Mouse (Mus musculus): ENCODE results near the gene Ap5z1.
A peak's percentile ranks its signal among the peaks of the same experiment; 100 is the strongest.

Ap5z1 gene

DNA sequence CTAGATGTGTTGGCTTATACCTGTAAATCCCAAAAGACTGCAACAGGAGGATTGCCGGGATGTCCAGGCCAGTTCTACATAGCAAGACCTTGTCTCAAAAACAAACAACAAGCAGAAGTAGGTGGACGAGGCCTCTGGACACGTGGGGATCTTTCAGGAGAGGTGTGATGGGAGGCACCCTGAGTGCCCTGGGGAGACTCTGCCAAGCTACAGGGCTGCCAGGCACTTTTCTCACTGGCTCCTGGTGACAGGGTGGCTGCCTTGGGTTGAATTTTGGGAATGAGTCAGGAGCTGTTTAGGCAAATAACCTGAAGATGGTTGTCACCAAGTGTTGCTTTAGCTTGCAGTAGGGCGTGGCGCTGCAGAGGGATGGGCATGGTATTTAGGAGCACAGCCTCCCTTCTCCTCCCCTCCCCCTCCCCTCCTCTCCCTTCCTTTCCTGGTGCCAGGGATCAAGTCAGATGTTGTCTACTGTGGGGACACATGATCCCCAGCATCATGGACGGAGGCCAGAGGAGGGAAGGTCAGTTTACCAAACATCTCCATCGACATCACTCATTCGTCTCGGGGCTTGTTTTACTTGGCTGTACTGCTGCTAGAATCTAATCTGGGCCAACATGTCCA lies 31.8 kb upstream of the Ap5z1 start:
- TF ChIP-seq CTCF (conservative IDR thresholded peaks at IDR 0.05; ENCODE audit: low read length) (no peak), NANOG (IDR thresholded peaks at IDR 0.05; ENCODE audit: borderline replicate concordance, low read length) (no peak)
- Histone ChIP-seq H3K4me3 (replicated peaks; ENCODE audit: low read length) (peak overlapping the region; percentile 41; the same call in 1 of the 2 replicates), H3K27me3 (ENCODE audit: insufficient read depth, low read length) (no peaks in the 10 kb centered on the region), H3K4me1 (replicated peaks; ENCODE audit: low read depth, low read length) (peaks cover 93% of the 10 kb centered on the region), H3K9me3 (ENCODE audit: low read length) (no peaks in the 10 kb centered on the region), H3K36me3 (ENCODE audit: insufficient read depth, low read length) (peaks cover 41% of the 10 kb centered on the region)

DNA sequence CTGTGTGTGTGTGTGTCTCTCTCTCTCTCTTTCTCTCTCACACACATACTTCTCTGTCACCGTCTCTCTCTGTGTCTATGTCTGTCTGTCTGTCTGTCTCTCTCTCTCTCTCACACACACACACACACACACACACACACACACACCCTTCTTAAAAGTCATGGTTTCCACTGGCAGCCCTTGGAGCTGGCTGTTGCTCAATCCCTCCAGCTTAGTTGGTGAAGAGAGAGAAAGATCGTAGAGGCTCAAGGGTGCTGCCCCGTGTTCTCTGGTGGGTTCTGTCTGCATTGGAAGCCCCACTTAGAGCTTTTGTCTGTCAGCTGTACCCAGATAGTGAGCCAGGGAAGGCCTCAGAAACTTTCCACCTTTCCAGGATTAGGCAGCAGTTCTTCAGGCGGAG lies 31.0 kb upstream of the Ap5z1 start:
- no peak for TF ChIP-seq CTCF (conservative IDR thresholded peaks at IDR 0.05; ENCODE audit: low read length)
- no peak for TF ChIP-seq POU5F1 (IDR thresholded peaks at IDR 0.05; ENCODE audit: borderline replicate concordance, low read length)
- TF ChIP-seq NANOG (IDR thresholded peaks at IDR 0.05; ENCODE audit: borderline replicate concordance, low read length): no peak
- 0 out of 2 replicates have a peak overlapping the region, but pooled peaks have one; percentile 8 for H3K4me3 ChIP-seq (replicated peaks; ENCODE audit: low read length)
- H3K9me3 ChIP-seq (ENCODE audit: low read length): no peaks in the 10 kb centered on the region
- peaks cover 93% of the 10 kb centered on the region for H3K4me1 ChIP-seq (replicated peaks; ENCODE audit: low read depth, low read length)
- peaks cover 46% of the 10 kb centered on the region for H3K36me3 ChIP-seq (ENCODE audit: insufficient read depth, low read length)
- no peaks in the 10 kb centered on the region for H3K27me3 ChIP-seq (ENCODE audit: insufficient read depth, low read length)

DNA sequence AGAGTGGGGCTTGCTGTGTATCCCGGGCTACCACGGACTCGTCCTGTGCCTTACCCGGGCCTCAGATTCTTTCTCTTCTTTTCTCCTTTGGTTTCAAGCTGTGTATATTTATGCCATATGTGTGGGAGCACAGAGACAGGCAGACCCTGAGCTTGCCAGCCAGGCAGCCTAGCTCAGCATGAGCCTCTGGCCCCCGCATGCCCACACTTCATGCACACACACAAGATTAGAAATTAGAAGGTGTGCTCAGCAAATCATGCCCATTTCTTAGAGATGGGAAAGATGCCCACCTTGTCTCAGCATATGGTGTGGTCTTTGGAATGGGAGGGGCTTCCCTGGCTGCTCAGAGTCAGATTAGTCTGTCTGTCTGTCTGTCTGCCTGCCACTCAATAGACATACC lies 29.7 kb upstream of the Ap5z1 start:
- Histone ChIP-seq H3K36me3 (ENCODE audit: insufficient read depth, low read length) (peaks cover 52% of the 10 kb centered on the region), H3K4me1 (replicated peaks; ENCODE audit: low read depth, low read length) (peaks cover 93% of the 10 kb centered on the region), H3K4me3 (replicated peaks; ENCODE audit: low read length) (no peak overlapping the region), H3K9me3 (ENCODE audit: low read length) (no peaks in the 10 kb centered on the region), H3K27me3 (ENCODE audit: insufficient read depth, low read length) (no peaks in the 10 kb centered on the region)
- TF ChIP-seq CTCF (conservative IDR thresholded peaks at IDR 0.05; ENCODE audit: low read length) (no peak), NANOG (IDR thresholded peaks at IDR 0.05; ENCODE audit: borderline replicate concordance, low read length) (no peak), POU5F1 (IDR thresholded peaks at IDR 0.05; ENCODE audit: borderline replicate concordance, low read length) (no peak)

DNA sequence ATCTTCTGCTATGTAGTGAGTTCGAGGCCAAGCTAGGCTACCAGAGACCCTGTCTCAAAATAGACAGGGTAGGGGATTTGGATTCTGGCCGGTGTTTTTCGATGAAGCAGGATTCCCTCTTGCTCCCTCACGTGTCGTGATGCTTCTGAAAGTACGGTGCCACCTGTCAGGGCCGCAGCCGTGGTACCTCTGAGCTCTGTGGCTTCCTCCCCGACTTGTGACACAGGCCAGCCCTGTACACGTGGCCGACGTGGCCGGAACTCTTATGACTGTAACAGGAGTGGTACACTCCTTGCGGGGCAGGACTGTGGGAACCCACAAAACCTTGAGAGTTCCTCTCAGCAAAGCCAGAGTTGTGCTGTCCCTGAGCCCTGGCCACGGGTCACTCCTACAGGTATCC lies 28.0 kb upstream of the Ap5z1 start:
- TF ChIP-seq POU5F1 (IDR thresholded peaks at IDR 0.05; ENCODE audit: borderline replicate concordance, low read length) (no peak), NANOG (IDR thresholded peaks at IDR 0.05; ENCODE audit: borderline replicate concordance, low read length) (no peak), CTCF (conservative IDR thresholded peaks at IDR 0.05; ENCODE audit: low read length) (no peak)
- H3K36me3 ChIP-seq (ENCODE audit: insufficient read depth, low read length): peaks cover 52% of the 10 kb centered on the region
- H3K27me3 ChIP-seq (ENCODE audit: insufficient read depth, low read length): no peaks in the 10 kb centered on the region
- H3K4me3 ChIP-seq (replicated peaks; ENCODE audit: low read length): no peak overlapping the region
- no peaks in the 10 kb centered on the region for H3K9me3 ChIP-seq (ENCODE audit: low read length)
- peaks cover 88% of the 10 kb centered on the region for H3K4me1 ChIP-seq (replicated peaks; ENCODE audit: low read depth, low read length)

DNA sequence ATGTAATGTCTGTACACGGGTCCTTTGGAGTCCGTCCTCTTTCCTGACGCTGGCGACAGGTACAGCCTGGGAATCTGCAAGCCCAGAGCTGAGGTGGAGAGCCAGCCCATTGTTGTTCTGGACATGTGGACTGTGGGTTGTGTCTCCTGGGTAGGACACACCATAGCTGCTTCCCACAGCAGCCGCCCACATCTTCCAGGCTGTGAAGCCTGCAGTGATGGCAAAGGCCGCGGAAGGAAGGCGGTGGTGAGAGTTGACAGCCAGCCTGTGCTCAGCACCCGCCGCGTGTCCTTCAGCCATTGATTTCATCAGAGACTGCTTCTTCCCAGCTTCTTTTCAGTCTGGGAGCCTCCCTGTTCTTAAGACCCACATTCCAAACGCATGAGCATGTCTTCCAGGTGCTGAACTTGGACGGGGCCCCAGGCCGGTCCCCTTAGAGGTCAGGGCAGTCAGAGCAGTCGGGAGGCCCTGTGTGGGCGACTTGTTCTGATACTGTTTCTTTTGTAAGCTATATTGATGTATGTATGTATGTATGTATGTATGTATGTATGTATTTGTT lies 25.3 kb upstream of the Ap5z1 start:
- H3K36me3 ChIP-seq (ENCODE audit: insufficient read depth, low read length): peaks cover 51% of the 10 kb centered on the region
- peak overlapping the region; percentile 29; the same call in 1 of the 2 replicates for H3K4me3 ChIP-seq (replicated peaks; ENCODE audit: low read length)
- peaks cover 87% of the 10 kb centered on the region for H3K4me1 ChIP-seq (replicated peaks; ENCODE audit: low read depth, low read length)
- no peaks in the 10 kb centered on the region for H3K9me3 ChIP-seq (ENCODE audit: low read length)
- no peaks in the 10 kb centered on the region for H3K27me3 ChIP-seq (ENCODE audit: insufficient read depth, low read length)
- TF ChIP-seq CTCF (conservative IDR thresholded peaks at IDR 0.05; ENCODE audit: low read length) (no peak), NANOG (IDR thresholded peaks at IDR 0.05; ENCODE audit: borderline replicate concordance, low read length) (no peak), POU5F1 (IDR thresholded peaks at IDR 0.05; ENCODE audit: borderline replicate concordance, low read length) (no peak)

DNA sequence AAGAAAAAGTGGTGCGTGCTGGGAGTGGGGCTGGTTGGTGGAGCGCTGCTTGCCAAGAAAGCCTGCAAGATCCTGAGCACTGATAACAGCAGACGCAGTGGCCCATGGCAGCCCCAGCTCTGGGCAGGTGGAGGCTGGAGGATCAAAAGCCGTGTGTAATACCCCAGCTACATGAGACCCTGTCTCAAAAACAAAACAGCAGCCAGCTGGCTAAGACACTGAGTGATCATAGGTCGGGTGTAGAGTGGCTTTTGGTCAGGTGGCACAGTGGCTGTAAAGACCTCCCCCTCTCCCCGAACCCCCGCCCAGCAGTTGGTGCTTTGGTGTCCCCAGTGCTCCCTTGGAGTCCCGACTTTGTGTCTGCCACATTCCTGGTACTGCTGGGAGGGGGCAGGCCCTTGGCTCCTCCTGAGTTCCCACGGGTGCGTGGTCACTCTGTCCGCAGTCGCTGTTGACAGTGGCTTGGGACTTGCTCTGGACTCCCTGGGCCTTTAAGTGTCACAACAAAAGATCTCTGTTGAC lies 23.8 kb upstream of the Ap5z1 start:
- no peak for TF ChIP-seq CTCF (conservative IDR thresholded peaks at IDR 0.05; ENCODE audit: low read length)
- peak; percentile 34 for TF ChIP-seq NANOG (IDR thresholded peaks at IDR 0.05; ENCODE audit: borderline replicate concordance, low read length)
- H3K36me3 ChIP-seq (ENCODE audit: insufficient read depth, low read length): peaks cover 37% of the 10 kb centered on the region

GRCm38 (mm10) chr5:142440451-142441147 lies 23.1 kb upstream of the Ap5z1 start:
- H3K27me3 ChIP-seq (ENCODE audit: insufficient read depth, low read length): no peaks in the 10 kb centered on the region
- peaks cover 30% of the 10 kb centered on the region for H3K36me3 ChIP-seq (ENCODE audit: insufficient read depth, low read length)
- TF ChIP-seq NANOG (IDR thresholded peaks at IDR 0.05; ENCODE audit: borderline replicate concordance, low read length): no peak; the same call in 1 of the 2 replicates
- TF ChIP-seq POU5F1 (IDR thresholded peaks at IDR 0.05; ENCODE audit: borderline replicate concordance, low read length): no peak
- no peak for TF ChIP-seq CTCF (conservative IDR thresholded peaks at IDR 0.05; ENCODE audit: low read length)
- H3K4me3 ChIP-seq (replicated peaks; ENCODE audit: low read length): peak overlapping the region; percentile 77
- peaks cover 91% of the 10 kb centered on the region for H3K4me1 ChIP-seq (replicated peaks; ENCODE audit: low read depth, low read length)
- no peaks in the 10 kb centered on the region for H3K9me3 ChIP-seq (ENCODE audit: low read length)

More for the DNA sequence above, 23.8 kb upstream of the Ap5z1 start:
- H3K27me3 ChIP-seq (ENCODE audit: insufficient read depth, low read length): no peaks in the 10 kb centered on the region
- H3K9me3 ChIP-seq (ENCODE audit: low read length): no peaks in the 10 kb centered on the region
- peak overlapping the region; percentile 67 for H3K4me3 ChIP-seq (replicated peaks; ENCODE audit: low read length)
- peaks cover 91% of the 10 kb centered on the region for H3K4me1 ChIP-seq (replicated peaks; ENCODE audit: low read depth, low read length)

DNA sequence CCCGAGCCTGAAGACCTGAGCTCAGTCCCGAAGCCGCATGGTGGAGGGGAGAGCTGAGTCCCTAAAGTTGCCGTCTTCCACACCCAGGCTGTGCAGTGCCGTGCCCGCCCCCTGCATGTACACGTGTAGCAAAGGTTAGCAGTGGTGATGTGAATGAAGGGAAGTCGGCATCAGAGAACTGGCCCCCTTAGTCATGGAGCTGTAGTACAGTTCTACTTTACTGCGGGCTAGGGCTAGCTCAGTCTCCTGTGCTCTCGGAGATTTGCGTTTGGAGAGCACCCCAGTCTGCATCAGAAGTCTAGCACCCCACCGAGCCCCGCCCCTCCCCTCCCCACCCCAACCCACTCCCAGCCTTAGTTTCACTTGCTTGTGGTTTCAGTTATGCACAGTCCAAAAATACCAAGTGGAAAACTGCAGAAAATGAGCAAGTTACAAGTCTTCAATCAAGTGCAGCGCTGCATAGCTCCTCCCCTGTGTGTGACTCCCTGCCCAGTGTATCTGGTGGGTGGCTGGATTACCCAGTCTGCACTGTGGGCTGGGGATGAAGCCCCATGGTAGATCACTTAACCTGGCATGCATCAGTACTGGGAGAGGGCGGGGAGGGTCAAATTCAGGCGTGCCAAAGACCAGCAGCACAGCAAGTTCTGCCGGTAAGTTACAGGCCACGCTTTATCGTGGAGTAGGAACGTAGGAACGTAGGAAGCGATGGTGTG lies 22.3 kb upstream of the Ap5z1 start:
- Histone ChIP-seq H3K4me1 (replicated peaks; ENCODE audit: low read depth, low read length) (peaks cover 93% of the 10 kb centered on the region), H3K27me3 (ENCODE audit: insufficient read depth, low read length) (no peaks in the 10 kb centered on the region), H3K9me3 (ENCODE audit: low read length) (no peaks in the 10 kb centered on the region), H3K4me3 (replicated peaks; ENCODE audit: low read length) (peak overlapping the region; percentile 77), H3K36me3 (ENCODE audit: insufficient read depth, low read length) (peaks cover 22% of the 10 kb centered on the region; the same call in 1 of the 2 replicates)
- no peak for TF ChIP-seq POU5F1 (IDR thresholded peaks at IDR 0.05; ENCODE audit: borderline replicate concordance, low read length)
- TF ChIP-seq CTCF (conservative IDR thresholded peaks at IDR 0.05; ENCODE audit: low read length): no peak
- TF ChIP-seq NANOG (IDR thresholded peaks at IDR 0.05; ENCODE audit: borderline replicate concordance, low read length): no peak

Data from E14TG2a.4 (cell line).